Mouse (Mus musculus) urinary bladder, postnatal 10 days (tissue): Measurements from ENCODE around the gene Map3k20.

Source experiments
- DNase-seq: peaks from one replicate; pipeline ENCODE4 v3.0.0; 2022; ENCODE audit warnings: low spot score

Map3k20 gene

DNA sequence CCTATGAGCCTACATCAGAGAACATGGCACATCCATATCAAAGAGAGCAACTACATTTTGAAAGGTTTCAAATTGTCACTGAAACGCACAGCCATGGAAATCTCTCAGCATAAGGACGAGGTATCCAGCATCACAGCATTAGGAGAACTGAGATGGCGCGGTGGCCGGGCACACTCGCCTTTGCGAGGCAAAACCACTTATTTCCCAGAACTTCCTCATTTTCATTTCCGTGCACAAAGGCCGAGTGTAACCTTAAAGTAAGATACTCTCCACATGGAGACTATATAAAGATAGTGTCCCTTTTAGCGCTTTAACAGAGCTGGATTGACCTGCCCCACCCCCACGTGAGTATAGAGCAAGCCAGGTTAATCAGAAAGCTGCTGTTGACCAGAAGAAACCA is 94.0 kb downstream of the Map3k20 start:
- DNase-seq: no peak

DNA sequence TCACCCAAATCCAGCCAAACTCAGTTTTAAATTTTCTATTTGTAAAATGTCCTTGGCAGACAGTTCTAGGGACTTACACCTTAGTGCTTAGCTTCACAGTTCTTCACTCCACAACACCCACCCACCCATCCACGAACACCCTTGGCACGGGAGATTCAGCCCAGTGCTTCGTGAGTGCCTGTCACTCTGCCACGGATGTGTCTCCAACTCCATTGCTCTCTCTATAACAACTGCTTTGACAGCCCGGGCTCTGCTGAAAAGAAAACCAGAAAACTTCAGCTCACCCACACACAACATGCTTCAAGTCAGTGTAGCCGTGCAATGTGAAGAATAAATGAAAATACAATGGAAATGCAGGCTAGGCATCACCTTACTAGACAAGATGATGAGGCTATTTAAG is 97.2 kb downstream of the Map3k20 start:
- DNase-seq: no peak

DNA sequence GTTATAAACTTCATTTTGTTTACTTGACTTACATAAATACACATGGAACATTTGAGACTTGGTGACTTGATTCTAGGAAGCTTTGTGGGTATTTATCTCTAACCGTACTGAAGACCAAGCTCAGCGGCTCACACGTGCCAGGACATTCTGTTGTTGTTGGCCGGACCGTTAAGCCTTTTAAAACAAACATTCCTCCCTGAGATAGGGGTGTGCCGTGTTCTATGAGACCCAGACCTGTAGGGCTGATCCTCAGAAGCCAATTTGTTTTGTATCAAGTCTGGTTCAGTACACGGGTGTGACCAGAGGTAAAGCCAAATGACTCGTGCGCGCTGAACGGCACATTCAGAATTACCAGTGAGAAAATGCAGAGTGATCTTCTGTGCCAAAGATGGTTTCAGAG is 97.9 kb downstream of the Map3k20 start:
- no peak for DNase-seq

DNA sequence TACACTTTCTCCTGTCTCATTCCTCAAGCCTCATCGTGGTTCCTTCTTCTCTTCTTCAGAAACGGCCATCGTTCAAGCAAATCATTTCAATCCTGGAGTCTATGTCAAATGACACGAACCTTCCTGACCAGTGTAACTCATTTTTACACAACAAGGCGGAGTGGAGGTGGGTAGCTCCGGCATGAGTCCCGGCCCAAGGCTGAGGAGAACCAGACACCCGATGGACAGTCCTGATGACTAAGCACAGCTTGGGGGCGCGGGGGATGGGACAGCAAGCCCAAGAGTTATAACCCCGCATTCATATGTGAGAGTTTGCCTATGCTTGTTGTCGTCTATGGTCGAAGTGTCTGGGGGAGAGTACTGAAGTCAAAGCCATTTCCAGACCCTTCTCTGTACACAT is 104.0 kb downstream of the Map3k20 start:
- DNase-seq: no peak

DNA sequence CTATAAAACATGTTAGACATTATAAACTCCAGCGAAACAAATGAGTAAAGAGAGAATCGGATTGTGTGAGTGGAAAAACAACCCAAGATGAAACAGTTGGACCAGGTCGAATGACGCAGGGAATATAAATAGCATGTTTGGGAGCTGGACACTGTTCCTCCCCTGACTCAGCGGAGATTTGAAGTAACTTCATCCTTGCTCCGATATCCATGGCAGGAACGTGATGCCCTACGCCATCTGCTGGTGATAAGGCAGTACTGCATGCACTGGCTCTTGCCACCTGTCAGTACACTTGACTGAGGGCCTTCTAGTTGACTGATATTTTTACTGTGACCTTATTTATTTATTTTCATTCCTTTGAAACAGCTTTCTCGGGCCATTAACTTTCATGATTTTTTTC is 104.5 kb downstream of the Map3k20 start:
- peak; percentile 55 for DNase-seq

DNA sequence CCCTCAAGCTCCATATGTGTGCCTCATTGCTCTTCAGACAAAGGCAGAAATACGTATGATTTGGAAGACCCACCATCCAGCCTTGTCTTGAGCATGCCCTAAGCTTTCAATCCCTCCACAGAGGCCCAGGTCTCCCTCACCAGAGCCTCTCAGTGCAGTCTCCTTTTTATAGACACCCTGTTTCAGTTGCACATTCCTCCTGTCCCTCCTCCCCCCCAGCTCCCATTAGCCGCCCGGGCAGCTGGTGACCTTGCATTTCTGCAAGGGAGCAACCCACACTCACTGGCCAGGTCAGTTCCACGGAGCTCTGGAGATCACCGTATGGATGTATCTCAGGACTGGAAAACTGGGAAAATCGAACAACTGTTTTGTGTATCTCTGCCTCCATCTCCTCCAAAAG is 105.0 kb downstream of the Map3k20 start:
- no peak for DNase-seq

DNA sequence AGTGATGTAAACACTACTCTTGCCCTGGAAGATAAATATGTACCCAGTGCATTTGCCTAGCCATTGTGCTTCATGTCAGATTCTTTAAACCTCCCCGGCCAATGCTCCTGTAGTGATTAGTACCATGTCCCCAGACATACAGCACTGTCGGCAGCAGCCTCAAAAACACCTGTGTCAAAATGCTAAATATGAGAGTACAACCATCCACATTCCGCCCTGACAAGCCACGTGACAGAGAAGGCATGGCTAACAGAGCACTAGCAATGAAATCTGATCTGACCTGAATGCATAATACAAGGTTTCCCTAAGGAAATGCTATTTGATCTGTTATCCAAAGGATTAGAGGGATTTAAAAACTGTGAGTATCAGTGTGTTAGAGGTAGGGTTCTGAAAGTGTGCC is 105.6 kb downstream of the Map3k20 start:
- no peak for DNase-seq

DNA sequence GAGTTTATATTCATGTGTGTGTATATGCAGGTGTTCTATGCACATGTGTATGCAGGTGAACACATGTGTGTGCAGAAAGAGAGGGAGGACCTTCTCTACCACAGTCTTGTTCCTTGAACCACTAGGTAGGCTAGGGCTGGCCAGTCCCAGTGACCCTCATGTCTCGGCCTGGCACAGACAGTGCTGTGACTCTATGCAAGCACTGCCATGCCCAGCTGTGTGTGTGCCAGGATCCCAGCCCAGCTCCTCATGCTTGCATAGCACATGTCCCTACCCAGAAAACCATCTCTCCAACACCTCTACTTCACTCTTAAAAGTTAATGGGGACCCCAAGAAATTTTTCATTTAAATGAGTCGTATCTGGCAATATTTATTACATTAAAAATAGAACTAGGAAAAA is 106.3 kb downstream of the Map3k20 start:
- DNase-seq: no peak

DNA sequence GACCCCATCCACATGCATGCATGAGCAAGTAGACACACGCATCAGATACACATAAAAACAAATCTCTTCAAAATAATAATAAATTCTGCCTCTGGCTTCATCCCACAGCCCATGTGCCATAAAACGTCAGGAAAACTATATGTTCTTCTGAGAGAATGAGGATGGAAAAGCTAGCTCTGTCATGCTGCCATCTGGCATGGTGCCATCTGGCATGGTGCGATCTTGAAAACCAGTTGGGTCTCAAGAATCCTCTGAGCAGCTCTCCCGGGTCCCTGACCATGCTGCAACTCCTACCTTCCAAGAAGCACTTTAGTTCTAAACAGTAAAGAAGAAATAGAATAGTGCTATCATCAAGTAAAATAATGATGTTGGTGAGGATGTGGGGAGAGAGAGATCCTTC is 106.9 kb downstream of the Map3k20 start:
- DNase-seq: no peak

DNA sequence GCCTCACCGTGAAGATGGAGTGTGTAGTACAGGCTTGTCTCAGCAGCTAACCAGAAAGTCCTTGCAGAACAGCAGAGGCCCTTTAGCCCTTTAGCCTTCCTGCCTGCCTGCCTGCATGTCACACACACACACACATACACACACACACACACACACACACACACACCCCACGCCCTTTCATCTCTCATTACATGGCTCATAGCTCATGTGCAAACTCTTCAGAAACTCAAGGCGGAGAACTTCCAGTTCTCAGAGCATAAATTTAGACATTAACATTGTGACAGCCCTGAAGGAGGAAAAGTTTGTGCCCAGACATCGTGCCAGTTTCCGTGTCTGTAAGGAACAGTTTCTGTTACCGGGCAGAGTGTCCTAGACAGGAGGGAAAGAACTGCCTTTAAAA is 111.5 kb downstream of the Map3k20 start:
- DNase-seq: no peak

DNA sequence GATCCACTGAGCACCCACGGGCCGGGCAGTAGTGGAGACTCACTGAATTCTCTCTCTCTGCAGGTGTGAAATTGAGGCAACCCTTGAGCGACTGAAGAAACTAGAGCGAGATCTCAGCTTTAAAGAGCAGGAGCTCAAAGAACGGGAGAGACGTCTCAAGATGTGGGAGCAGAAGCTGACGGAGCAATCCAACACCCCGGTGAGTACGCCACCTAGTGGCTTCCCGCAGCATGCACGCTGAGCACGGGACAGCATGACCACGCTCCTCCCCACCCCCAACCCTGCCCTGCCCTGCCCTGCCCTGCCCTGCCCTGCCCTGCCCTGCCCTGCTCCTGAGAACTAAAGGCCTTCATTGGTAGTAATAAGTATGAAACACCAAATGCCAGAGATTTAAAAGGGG is 112.8 kb downstream of the Map3k20 start:
- DNase-seq: peak; percentile 34

DNA sequence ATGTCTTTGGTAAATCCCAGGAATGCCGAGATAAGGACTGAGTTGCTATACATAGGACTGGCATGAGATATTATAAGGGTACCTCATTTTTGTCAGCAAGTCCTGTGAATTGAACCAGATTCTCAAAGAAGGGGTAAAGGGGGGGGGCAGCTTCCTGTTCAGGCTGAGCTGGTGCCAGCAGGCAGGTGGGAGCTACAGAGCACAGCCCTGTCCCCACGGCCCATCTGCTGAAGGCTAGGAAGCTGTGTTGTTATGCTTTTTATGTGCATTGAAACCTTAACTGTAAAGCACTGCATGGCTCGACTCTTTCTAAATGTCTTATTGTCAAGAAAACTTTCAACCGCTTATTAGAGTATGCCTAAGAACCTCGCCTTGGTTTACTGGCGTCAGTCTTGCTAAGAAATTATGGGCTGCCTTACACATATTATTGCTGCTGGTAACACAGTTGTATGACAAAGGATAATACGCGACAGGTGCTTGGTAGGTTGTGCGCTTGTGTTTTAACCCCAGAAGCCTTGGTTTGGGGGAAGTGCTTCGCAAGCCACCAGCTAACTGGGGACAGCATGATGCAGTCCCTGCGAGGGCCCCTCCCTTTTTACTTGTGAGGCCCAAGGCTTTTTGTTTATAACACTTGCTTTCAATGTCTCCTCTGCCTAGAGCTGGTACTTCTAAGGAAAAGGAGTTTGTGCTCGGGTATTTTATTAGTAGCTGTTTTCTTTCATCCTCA is 114.2 kb downstream of the Map3k20 start:
- no peak for DNase-seq

DNA sequence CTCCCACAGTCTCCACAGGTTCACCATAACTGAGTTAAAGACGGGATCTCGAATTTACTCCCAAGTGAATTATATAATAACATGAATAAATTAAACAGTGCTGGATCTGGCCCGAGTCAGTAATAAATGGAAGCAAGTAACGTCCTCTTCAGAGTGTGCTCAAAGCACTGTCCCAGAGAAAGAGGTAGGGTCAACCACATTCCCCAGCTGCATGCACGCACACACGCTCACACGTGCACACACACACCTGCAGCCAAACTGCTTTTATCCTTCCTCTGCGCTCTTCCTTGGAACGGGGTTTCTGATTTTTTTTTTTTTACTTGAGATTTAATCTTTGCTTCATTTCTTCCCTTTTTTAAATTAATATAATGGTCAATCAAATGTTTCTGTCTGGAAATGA is 115.9 kb downstream of the Map3k20 start:
- no peak for DNase-seq

DNA sequence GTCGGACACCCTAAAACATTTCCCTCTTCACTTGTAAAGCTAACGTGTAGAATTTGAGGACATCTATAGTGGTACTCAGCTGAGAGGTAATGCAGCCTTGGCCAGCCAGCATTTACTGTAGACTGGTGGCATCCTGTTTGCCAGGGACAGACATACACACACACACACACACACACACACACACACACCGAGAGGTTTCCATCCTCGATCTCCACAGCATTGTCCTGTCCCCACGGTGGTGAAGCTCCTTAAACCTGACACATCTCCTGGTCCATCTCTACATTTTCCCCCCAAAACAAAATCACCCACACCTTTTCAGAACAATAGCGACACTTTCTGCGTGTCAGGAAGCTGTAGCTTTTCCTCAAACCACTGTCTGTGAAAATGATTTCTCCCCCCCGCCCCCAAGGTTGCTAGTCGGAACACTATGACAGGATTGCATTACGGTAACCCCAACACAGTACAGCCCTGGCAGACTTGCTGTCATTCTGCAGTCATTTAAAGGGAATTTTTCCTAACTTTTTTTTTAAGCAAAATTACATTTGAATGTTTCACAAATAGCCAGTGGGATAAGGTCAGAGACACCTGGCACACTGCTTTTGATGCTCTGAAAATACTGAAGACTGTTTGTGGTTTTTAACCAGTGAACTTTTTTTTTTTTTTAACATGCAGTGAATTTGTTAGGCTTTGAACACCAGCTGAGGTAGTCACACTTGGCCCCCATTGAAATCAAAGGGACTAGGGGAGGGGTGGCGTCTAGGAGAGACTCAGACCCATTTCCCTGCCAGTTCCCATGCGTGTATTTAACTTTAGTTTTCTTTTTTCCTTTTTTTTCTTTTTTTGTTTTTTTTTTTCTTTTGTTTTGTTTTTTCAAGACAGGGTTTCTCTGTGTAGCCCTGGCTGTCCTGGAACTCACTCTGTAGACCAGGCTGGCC is 120.5 kb downstream of the Map3k20 start:
- no peak for DNase-seq

DNA sequence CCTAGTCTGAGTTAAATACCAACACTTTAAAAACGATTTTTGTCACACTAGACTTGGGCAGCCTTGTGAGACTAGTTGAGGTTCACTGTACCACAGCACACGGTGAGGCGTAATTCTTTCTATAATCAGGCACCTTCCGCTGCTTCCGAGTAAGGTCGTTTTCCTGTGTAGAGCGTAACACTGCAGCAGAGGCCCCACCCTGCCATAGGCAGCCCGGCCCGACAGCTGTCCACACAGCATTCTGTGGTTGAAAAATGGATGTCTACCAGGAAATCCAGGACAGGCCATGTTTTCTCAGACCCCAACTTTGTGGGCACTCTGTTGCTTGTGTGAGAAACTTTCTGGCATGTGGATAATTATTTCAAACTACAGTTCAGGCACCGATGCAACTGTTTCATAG is 121.3 kb downstream of the Map3k20 start:
- DNase-seq: no peak

DNA sequence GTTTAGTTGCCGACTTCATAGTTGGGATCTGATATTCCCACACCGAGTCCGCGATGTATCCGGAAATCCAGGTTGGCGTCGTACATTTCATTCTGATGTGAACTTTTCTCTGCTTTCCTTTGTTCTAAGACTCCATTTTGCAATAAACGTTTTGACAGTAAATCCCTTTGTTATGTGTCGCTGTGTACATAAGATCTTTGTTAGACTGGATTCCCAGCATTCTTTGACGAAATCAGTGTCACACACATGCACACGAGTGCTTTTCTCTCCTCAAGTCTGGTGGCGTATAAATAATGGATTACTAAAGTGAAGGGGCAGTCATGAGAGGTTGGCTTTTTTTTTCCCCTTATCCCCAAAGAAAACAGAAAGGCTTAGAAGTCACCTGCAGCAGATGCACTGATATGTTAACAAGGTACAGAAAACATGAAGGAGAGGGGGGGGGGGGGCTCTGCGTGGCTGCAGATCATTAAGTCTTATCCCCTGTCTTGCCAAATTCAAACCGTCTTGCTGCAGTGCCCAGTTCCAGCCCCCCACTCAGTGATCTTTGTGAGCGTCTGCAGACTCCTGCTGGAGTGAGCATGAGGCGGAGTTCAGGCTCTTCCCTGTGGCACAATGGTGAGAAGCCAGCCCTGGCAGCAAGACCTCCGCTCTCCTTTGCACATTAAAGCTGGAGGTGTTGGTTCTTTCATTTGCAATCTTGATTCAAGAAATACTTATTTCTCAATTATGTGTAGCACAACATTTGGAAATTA is 122.1 kb downstream of the Map3k20 start:
- DNase-seq: no peak

DNA sequence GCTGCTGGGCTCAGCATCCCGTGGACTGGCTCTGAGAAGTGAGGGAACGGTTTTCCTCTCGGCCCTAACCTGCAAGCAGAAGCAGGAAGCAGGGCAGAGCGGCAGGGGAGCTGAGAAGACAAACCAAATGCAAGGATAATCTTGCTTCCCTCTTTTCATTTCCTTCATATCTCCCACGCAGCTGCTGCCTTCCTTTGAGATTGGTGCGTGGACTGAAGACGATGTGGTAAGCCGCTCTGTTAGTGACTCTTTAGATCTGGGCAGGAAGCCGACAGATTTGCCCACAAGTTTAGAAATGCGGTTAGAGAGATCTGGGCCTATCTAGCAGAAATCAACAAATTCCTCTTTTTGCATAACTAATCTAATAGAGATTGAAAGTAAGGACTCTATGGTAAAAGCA is 124.5 kb downstream of the Map3k20 start:
- DNase-seq: no peak

DNA sequence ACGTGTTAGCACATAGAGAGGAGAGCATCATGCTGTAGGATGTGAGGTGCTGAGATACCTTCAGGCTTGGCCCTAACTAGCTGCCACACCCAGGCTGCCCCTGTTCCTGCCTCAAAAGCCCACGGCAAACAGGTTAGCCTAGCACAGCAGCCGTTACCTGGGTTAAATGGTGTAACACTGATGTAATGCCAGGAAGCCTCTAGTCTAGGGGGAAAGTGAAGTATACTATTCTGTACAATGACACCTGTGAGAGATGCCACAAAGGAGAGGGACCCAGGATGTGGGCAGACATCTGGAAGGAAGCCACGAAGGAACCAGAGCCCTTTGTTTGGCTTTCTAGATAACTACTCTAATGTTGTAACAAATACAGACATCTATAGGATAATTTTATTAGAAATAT is 126.8 kb downstream of the Map3k20 start:
- DNase-seq: no peak

DNA sequence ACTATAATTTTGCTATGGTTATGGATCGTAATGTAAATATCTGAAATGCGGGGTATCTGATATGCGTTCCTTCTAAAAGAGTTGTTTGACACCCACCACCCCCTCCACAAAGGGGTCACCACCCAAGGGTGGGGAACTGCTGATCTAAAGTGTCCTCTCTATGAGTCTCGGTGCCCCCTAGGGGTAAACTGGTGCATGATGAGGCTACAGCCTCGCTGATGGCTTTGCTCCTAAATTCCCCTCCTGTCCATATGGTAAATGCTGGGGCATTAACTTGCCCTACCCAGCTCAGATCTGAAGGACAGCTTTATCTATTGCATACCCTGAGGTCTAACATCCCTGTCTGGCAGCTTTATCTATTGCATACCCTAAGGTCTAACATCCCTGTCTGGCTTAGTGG is 130.0 kb downstream of the Map3k20 start:
- DNase-seq: no peak

DNA sequence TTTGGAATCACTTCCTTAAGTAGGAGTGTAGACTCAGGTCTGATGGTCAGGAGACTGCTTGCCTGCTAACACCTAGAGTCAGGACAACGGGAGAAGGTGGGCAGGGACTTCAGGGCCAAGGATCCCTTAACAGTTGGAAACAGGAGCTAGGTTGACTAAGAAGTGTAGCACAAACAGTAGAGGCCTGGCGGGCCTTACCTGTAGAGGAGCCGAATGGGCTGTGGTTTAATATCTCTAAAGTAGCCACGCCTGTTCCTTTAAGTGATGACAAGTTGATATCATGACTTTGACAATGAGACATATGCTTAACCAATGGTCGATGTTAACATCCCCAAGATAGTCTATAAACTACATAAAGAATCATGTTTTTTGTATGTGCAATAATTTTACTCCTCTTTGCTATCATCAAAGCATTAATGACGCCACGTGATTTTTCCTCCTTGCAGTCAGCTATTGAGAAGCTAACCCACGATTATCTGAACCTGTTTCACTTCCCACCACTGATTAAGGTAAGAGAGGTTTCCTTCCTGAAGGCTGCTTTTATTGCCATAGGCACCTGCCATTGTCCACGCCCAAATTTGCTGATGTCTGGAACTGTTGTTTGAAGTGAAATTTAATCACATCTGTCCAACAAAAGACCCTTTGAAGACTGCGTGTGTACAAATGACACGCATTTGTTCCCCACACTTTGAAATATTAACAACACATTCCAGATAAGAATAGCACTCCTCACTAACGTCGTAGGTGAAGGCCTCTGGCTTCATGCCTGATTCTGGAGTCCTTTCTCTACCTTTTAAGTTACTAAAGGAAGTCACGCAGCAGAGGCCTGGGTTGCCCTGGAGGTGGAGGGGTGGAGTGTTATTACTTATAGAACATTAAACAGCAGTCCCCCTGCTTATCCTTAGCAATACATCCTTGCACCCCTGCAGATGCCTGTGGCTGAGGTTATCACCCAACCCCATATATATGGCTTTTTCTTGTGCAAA is 131.0 kb downstream of the Map3k20 start:
- no peak for DNase-seq

DNA sequence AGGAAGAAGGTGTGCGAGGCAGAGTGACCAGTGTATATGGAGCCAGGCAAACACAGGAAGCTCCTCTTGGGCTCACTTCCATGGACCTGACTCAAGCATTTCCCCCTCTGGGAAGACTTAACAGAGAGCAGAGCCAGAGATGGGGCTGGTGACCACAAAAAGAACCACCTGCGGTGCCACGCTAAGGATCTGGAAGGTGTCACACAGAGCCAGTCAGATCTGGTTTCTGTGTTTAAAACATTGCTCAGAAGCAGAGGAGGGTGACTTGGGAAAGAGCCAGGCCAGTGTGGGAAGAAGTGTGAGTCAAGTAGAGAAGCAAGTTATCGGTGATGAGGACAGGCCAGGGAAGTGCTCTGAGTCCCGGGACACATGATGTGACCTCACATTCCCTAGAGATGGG is 135.1 kb downstream of the Map3k20 start:
- DNase-seq: no peak

DNA sequence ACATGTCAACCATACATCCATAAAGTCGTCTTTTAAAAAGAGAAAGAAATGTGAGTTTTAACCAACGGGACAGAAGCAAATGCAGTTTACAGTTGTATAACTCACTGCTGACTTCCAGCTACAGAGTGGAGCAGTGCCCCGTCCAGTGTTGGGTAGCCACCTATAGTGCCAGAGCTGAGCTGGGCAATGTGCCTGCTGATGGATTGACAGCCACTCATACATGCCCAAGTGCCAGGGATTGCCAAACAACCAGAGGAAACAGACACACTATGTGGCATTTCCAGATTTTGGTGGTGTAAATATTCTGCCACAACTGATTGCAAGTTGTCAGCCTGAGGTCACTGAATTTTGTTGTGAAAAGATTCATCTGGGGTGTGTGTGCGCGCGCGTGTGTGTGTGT is 139.2 kb downstream of the Map3k20 start:
- DNase-seq: no peak
